Mouse (Mus musculus): ENCODE measurements around the gene Tk1. TPM values are rescaled to one million over a fixed set of nuclear protein-coding genes. Genes with fewer than 3 reads are reported as not detected.
A peak's percentile ranks its signal among the peaks of the same experiment; 100 is the strongest.
"Not testable (repeated sequence)": the region's sequence is repeated elsewhere in the genome, so short reads cannot be mapped to it uniquely, and the experiment has no call there.

Gene Tk1
- polyA plus RNA-seq, 1 experiment from 2014 or later: 58.0 TPM

GRCm38 (mm10) chr11:117834086-117834485 lies 8.2 kb upstream of the Tk1 start:
- DNase-seq (ENCODE audit: low spot score) (no peak), ATAC-seq (ENCODE audit: low FRiP score, low TSS enrichment) (no peak)
- TF ChIP-seq EP300 (optimal IDR thresholded peaks at IDR 0.05): no peak
- no peak for TF ChIP-seq CTCF (IDR thresholded peaks at IDR 0.05; ENCODE audit: low read depth)
- no peaks in the 10 kb centered on the region for H3K36me3 ChIP-seq (ENCODE audit: control insufficient read depth, insufficient read depth, low read length)
- 81% methylated on average over 8 of the region's 8 CpGs for WGBS
- peaks cover 4% of the 10 kb centered on the region for H3K4me1 ChIP-seq (replicated peaks; ENCODE audit: control insufficient read depth, insufficient read depth)
- H3K27me3 ChIP-seq (ENCODE audit: control insufficient read depth, insufficient read depth, low read length): no peaks in the 10 kb centered on the region
- no peak overlapping the region for H3K9ac ChIP-seq (ENCODE audit: low read length)
- no peak overlapping the region for H3K4me2 ChIP-seq (replicated peaks; ENCODE audit: low read depth)
- H3K27ac ChIP-seq (replicated peaks): no peak overlapping the region
- H3K9me3 ChIP-seq (ENCODE audit: control insufficient read depth, low read length): no peaks in the 10 kb centered on the region
- H3K4me3 ChIP-seq (ENCODE audit: low read depth, low read length): no peak overlapping the region

GRCm38 (mm10) chr11:117833509-117833908 lies 7.6 kb upstream of the Tk1 start:
- not testable (repeated sequence) for H3K36me3 ChIP-seq (ENCODE audit: control insufficient read depth, insufficient read depth, low read length); H3K9me3 ChIP-seq (ENCODE audit: control insufficient read depth, low read length); H3K9ac ChIP-seq (ENCODE audit: low read length); H3K4me1 ChIP-seq (replicated peaks; ENCODE audit: control insufficient read depth, insufficient read depth); DNase-seq (ENCODE audit: low spot score); ATAC-seq (ENCODE audit: low FRiP score, low TSS enrichment); H3K4me3 ChIP-seq (ENCODE audit: low read depth, low read length); H3K27ac ChIP-seq (replicated peaks); H3K27me3 ChIP-seq (ENCODE audit: control insufficient read depth, insufficient read depth, low read length); H3K4me2 ChIP-seq (replicated peaks; ENCODE audit: low read depth)
- 90% methylated on average over 4 of the region's 6 CpGs for WGBS

GRCm38 (mm10) chr11:117832086-117832969 lies 6.4 kb upstream of the Tk1 start:
- no peak overlapping the region for H3K9ac ChIP-seq (ENCODE audit: low read length)
- ATAC-seq (ENCODE audit: low FRiP score, low TSS enrichment) (peak; percentile 69), DNase-seq (ENCODE audit: low spot score) (peak; percentile 89)
- no peaks in the 10 kb centered on the region for H3K9me3 ChIP-seq (ENCODE audit: control insufficient read depth, low read length)
- H3K27ac ChIP-seq (replicated peaks): peak overlapping the region; percentile 49
- peaks cover 10% of the 10 kb centered on the region for H3K4me1 ChIP-seq (replicated peaks; ENCODE audit: control insufficient read depth, insufficient read depth)
- TF ChIP-seq CTCF (IDR thresholded peaks at IDR 0.05; ENCODE audit: low read depth): peak; percentile 85
- TF ChIP-seq EP300 (optimal IDR thresholded peaks at IDR 0.05): no peak
- peak overlapping the region; percentile 49 for H3K4me2 ChIP-seq (replicated peaks; ENCODE audit: low read depth)
- H3K36me3 ChIP-seq (ENCODE audit: control insufficient read depth, insufficient read depth, low read length): no peaks in the 10 kb centered on the region
- peak overlapping the region; percentile 19 for H3K4me3 ChIP-seq (ENCODE audit: low read depth, low read length)
- H3K27me3 ChIP-seq (ENCODE audit: control insufficient read depth, insufficient read depth, low read length): no peaks in the 10 kb centered on the region
- 24% methylated on average over 28 of the region's 28 CpGs for WGBS

- no peak overlapping the region for H3K4me3 ChIP-seq (ENCODE audit: low read depth, low read length)
- 50% methylated on average over 9 of the region's 9 CpGs for WGBS
- H3K36me3 ChIP-seq (ENCODE audit: control insufficient read depth, insufficient read depth, low read length): no peaks in the 10 kb centered on the region
- H3K9me3 ChIP-seq (ENCODE audit: control insufficient read depth, low read length): no peaks in the 10 kb centered on the region
- ATAC-seq (ENCODE audit: low FRiP score, low TSS enrichment): peak; percentile 9; the same call in 1 of the 2 replicates
- H3K4me2 ChIP-seq (replicated peaks; ENCODE audit: low read depth): no peak overlapping the region
- H3K27ac ChIP-seq (replicated peaks): peak overlapping the region; percentile 87
- no peak for DNase-seq (ENCODE audit: low spot score)
- TF ChIP-seq EP300 (optimal IDR thresholded peaks at IDR 0.05) (no peak), CTCF (IDR thresholded peaks at IDR 0.05; ENCODE audit: low read depth) (no peak)
- H3K27me3 ChIP-seq (ENCODE audit: control insufficient read depth, insufficient read depth, low read length): no peaks in the 10 kb centered on the region
- H3K9ac ChIP-seq (ENCODE audit: low read length): no peak overlapping the region
- H3K4me1 ChIP-seq (replicated peaks; ENCODE audit: control insufficient read depth, insufficient read depth): peaks cover 10% of the 10 kb centered on the region
Measured at GRCm38 (mm10) chr11:117830401-117830800, 4.5 kb upstream of the Tk1 start.

GRCm38 (mm10) chr11:117829671-117830215 lies 3.9 kb upstream of the Tk1 start:
- peak overlapping the region; percentile 87 for H3K27ac ChIP-seq (replicated peaks)
- ATAC-seq (ENCODE audit: low FRiP score, low TSS enrichment): no peak
- H3K4me2 ChIP-seq (replicated peaks; ENCODE audit: low read depth): no peak overlapping the region
- H3K9me3 ChIP-seq (ENCODE audit: control insufficient read depth, low read length): no peaks in the 10 kb centered on the region
- H3K4me1 ChIP-seq (replicated peaks; ENCODE audit: control insufficient read depth, insufficient read depth): peaks cover 10% of the 10 kb centered on the region
- H3K9ac ChIP-seq (ENCODE audit: low read length): no peak overlapping the region
- H3K36me3 ChIP-seq (ENCODE audit: control insufficient read depth, insufficient read depth, low read length): no peaks in the 10 kb centered on the region
- WGBS: 47% methylated on average over 2 of the region's 2 CpGs
- H3K27me3 ChIP-seq (ENCODE audit: control insufficient read depth, insufficient read depth, low read length): no peaks in the 10 kb centered on the region
- no peak overlapping the region for H3K4me3 ChIP-seq (ENCODE audit: low read depth, low read length)
- no peak for TF ChIP-seq EP300 (optimal IDR thresholded peaks at IDR 0.05)
- TF ChIP-seq CTCF (IDR thresholded peaks at IDR 0.05; ENCODE audit: low read depth): no peak
- no peak for DNase-seq (ENCODE audit: low spot score)
